Mouse (Mus musculus): Measurements from ENCODE around the gene Gm3604. TPM values are rescaled to one million over a fixed set of nuclear protein-coding genes. Genes with fewer than 3 reads are reported as not detected.
"Not testable (repeated sequence)": the region's sequence is repeated elsewhere in the genome, so short reads cannot be mapped to it uniquely, and the experiment has no call there.

The Gm3604 gene
- 4.1 and 4.4 TPM in 2 replicates for polyA plus RNA-seq (2014; fragmentation: Nextera tagmentation; extraction: Ambion mirVana)

GRCm38 (mm10) chr13:62382952-62383351 is at the start of gene Gm3604:
Gm3604 (minus strand) TSS chr13:62383177.
- H3K27ac ChIP-seq (ENCODE audit: low read depth, low read length); H3K9me3 ChIP-seq (ENCODE audit: control insufficient read depth, low read length); H3K4me1 ChIP-seq (ENCODE audit: control insufficient read depth, insufficient read depth, low read length); H3K27me3 ChIP-seq (ENCODE audit: control insufficient read depth, insufficient read depth, low read length); H3K36me3 ChIP-seq (ENCODE audit: control insufficient read depth, insufficient read depth, low read length); ATAC-seq (ENCODE audit: low read depth); H3K9ac ChIP-seq (replicated peaks; ENCODE audit: low read depth, low read length): not testable (repeated sequence)
- H3K4me2 ChIP-seq (ENCODE audit: low read depth, low read length) = peak within 1 kb of the TSS; percentile 35
- WGBS = 10% methylated on average over 13 of the region's 13 CpGs
- H3K4me3 ChIP-seq (ENCODE audit: low read depth, low read length) = peak within 1 kb of the TSS; percentile 32

- H3K4me2 ChIP-seq (ENCODE audit: low read depth, low read length); H3K9me3 ChIP-seq (ENCODE audit: control insufficient read depth, low read length); H3K27ac ChIP-seq (ENCODE audit: low read depth, low read length); H3K9ac ChIP-seq (replicated peaks; ENCODE audit: low read depth, low read length); H3K27me3 ChIP-seq (ENCODE audit: control insufficient read depth, insufficient read depth, low read length); H3K4me1 ChIP-seq (ENCODE audit: control insufficient read depth, insufficient read depth, low read length); ATAC-seq (ENCODE audit: low read depth); H3K36me3 ChIP-seq (ENCODE audit: control insufficient read depth, insufficient read depth, low read length); H3K4me3 ChIP-seq (ENCODE audit: low read depth, low read length): not testable (repeated sequence)
- 66% methylated on average over 3 of the region's 3 CpGs for WGBS
Observed at GRCm38 (mm10) chr13:62399206-62399605, 16.2 kb upstream of the Gm3604 start.

GRCm38 (mm10) chr13:62390076-62390620 is 7.2 kb upstream of the Gm3604 start:
- not testable (repeated sequence) for H3K9ac ChIP-seq (replicated peaks; ENCODE audit: low read depth, low read length); ATAC-seq (ENCODE audit: low read depth); H3K27me3 ChIP-seq (ENCODE audit: control insufficient read depth, insufficient read depth, low read length); H3K36me3 ChIP-seq (ENCODE audit: control insufficient read depth, insufficient read depth, low read length); H3K27ac ChIP-seq (ENCODE audit: low read depth, low read length); H3K4me2 ChIP-seq (ENCODE audit: low read depth, low read length); H3K9me3 ChIP-seq (ENCODE audit: control insufficient read depth, low read length); H3K4me3 ChIP-seq (ENCODE audit: low read depth, low read length); H3K4me1 ChIP-seq (ENCODE audit: control insufficient read depth, insufficient read depth, low read length)
- WGBS = 92% methylated on average over 8 of the region's 8 CpGs

- no peak for ATAC-seq (ENCODE audit: low read depth)
- H3K9me3 ChIP-seq (ENCODE audit: control insufficient read depth, low read length) = peaks cover 4% of the 10 kb centered on the region; the same call in 1 of the 2 replicates
- no peak overlapping the region for H3K4me2 ChIP-seq (ENCODE audit: low read depth, low read length)
- no peaks in the 10 kb centered on the region for H3K4me1 ChIP-seq (ENCODE audit: control insufficient read depth, insufficient read depth, low read length)
- no peak overlapping the region for H3K9ac ChIP-seq (replicated peaks; ENCODE audit: low read depth, low read length)
- H3K36me3 ChIP-seq (ENCODE audit: control insufficient read depth, insufficient read depth, low read length) = no peaks in the 10 kb centered on the region
- H3K27me3 ChIP-seq (ENCODE audit: control insufficient read depth, insufficient read depth, low read length) = no peaks in the 10 kb centered on the region
- H3K27ac ChIP-seq (ENCODE audit: low read depth, low read length) = no peak overlapping the region
- H3K4me3 ChIP-seq (ENCODE audit: low read depth, low read length) = no peak overlapping the region
Observed at GRCm38 (mm10) chr13:62331786-62332185, 51.2 kb downstream of the Gm3604 start.

GRCm38 (mm10) chr13:62331381-62331780 is 51.6 kb downstream of the Gm3604 start:
- no peak overlapping the region for H3K9ac ChIP-seq (replicated peaks; ENCODE audit: low read depth, low read length)
- H3K4me1 ChIP-seq (ENCODE audit: control insufficient read depth, insufficient read depth, low read length) = no peaks in the 10 kb centered on the region

More at GRCm38 (mm10) chr13:62331381-62331780, 51.6 kb downstream of the Gm3604 start:
- no peak overlapping the region for H3K27ac ChIP-seq (ENCODE audit: low read depth, low read length)
- 80% methylated on average over 2 of the region's 2 CpGs for WGBS
- peaks cover 4% of the 10 kb centered on the region; the same call in 1 of the 2 replicates for H3K9me3 ChIP-seq (ENCODE audit: control insufficient read depth, low read length)
- no peaks in the 10 kb centered on the region for H3K27me3 ChIP-seq (ENCODE audit: control insufficient read depth, insufficient read depth, low read length)
- H3K36me3 ChIP-seq (ENCODE audit: control insufficient read depth, insufficient read depth, low read length) = no peaks in the 10 kb centered on the region
- H3K4me3 ChIP-seq (ENCODE audit: low read depth, low read length) = no peak overlapping the region
- ATAC-seq (ENCODE audit: low read depth) = no peak
- H3K4me2 ChIP-seq (ENCODE audit: low read depth, low read length) = no peak overlapping the region

Small RNA genes within 50 kb of the gene (microRNA-seq; reads per million reads assigned to microRNA genes)
- gene Gm25933 = not detected

Other genes with a start within 250 kb of the Gm3604 start
- 17.2 and 19.1 TPM in 2 replicates for gene Gm49359, start 83.7 kb upstream of the Gm3604 start, polyA plus RNA-seq (2014; fragmentation: Nextera tagmentation; extraction: Ambion mirVana)
- gene Zfp935, start 175.3 kb upstream of the Gm3604 start, polyA plus RNA-seq (2014; fragmentation: Nextera tagmentation; extraction: Ambion mirVana) = not detected in 2 replicates
- 13.0 and 13.5 TPM in 2 replicates for gene Zfp934, start 188.0 kb upstream of the Gm3604 start, polyA plus RNA-seq (2014; fragmentation: Nextera tagmentation; extraction: Ambion mirVana)
- gene 6720489N17Rik, start 241.0 kb upstream of the Gm3604 start, polyA plus RNA-seq (2014; fragmentation: Nextera tagmentation; extraction: Ambion mirVana) = 7.3 and 9.2 TPM in 2 replicates

All from neural tube, embryonic 14.5 days (tissue).